Mouse (Mus musculus): Measurements from ENCODE around the gene Sgk1. TPM values are rescaled to one million over a fixed set of nuclear protein-coding genes. Genes with fewer than 3 reads are reported as not detected.

The Sgk1 gene
- polyA plus RNA-seq, 1 experiment from 2014 or later = 26.2 TPM

DNA sequence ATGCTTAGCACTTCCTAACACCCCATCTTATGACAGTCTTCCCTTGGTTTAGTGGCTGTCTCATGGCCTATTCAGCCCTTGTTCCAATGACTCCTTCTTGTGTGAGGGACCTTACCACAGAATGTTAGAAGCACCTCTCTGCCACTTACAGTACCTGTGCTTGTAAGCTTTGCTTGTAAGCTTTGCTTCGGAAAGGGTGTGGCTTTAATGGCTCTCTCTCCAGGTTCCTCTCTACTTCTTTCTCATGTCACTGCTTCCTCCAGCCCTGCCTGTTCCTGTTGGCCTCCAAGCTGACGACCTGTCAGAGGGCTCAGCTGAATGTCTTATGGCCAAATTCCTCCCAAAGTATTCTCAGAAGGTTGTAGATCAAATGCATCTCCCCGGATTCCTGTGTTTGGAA lies 25.8 kb downstream of the Sgk1 start:
- no peaks in the 10 kb centered on the region for H3K9me3 ChIP-seq (ENCODE audit: control insufficient read depth, low read length)
- no peak overlapping the region for H3K4me2 ChIP-seq (ENCODE audit: low read length)
- H3K9ac ChIP-seq (ENCODE audit: low read length) = no peak overlapping the region
- no peaks in the 10 kb centered on the region for H3K4me1 ChIP-seq (ENCODE audit: control insufficient read depth in 2 of 2, insufficient read depth in 2 of 2, low read length in 2 of 2)
- ATAC-seq (ENCODE audit: insufficient number of reproducible peaks, insufficient read depth, low FRiP score, low read depth) = no peak
- WGBS = 66% methylated on average over 3 of the region's 3 CpGs
- H3K27me3 ChIP-seq (ENCODE audit: control insufficient read depth, insufficient read depth, low read length) = no peaks in the 10 kb centered on the region
- no peak overlapping the region for H3K27ac ChIP-seq (replicated peaks in 1 of 2; ENCODE audit: control insufficient read depth in 1 of 2, insufficient read depth in 1 of 2, low read depth in 2 of 2, low read length in 2 of 2)
- H3K4me3 ChIP-seq (ENCODE audit: control insufficient read depth in 1 of 2, insufficient read depth in 1 of 2, low read depth in 1 of 2, low read length in 2 of 2) = no peak overlapping the region
- no peaks in the 10 kb centered on the region for H3K36me3 ChIP-seq (ENCODE audit: control insufficient read depth, insufficient read depth, low read length)

DNA sequence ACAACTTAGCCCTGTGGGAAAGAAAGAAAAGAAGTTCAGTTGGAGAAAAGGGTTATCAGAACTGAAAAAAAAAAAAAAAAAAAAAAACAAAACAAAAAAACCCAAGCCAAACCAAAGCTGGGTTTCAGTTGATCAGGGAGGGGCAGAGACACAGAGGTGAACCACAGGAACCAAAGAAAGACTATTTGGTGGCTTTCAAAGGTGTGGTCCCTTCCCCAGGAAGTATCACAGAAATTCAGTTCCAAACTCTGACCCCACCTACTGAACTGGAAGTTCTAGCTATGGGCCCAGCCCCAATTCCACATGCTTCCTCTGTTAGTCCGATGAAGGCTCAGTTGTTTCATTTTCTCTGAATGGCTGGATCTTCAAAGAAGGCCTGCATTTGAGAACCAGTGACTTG lies 26.7 kb downstream of the Sgk1 start:
- no peaks in the 10 kb centered on the region for H3K27me3 ChIP-seq (ENCODE audit: control insufficient read depth, insufficient read depth, low read length)
- H3K4me2 ChIP-seq (ENCODE audit: low read length) = no peak overlapping the region
- no peaks in the 10 kb centered on the region for H3K36me3 ChIP-seq (ENCODE audit: control insufficient read depth, insufficient read depth, low read length)
- H3K9me3 ChIP-seq (ENCODE audit: control insufficient read depth, low read length) = no peaks in the 10 kb centered on the region
- H3K4me3 ChIP-seq (ENCODE audit: control insufficient read depth in 1 of 2, insufficient read depth in 1 of 2, low read depth in 1 of 2, low read length in 2 of 2) = no peak overlapping the region
- H3K27ac ChIP-seq (replicated peaks in 1 of 2; ENCODE audit: control insufficient read depth in 1 of 2, insufficient read depth in 1 of 2, low read depth in 2 of 2, low read length in 2 of 2) = no peak overlapping the region
- no peaks in the 10 kb centered on the region for H3K4me1 ChIP-seq (ENCODE audit: control insufficient read depth in 2 of 2, insufficient read depth in 2 of 2, low read length in 2 of 2)
- 96% methylated on average over 1 of the region's 1 CpGs for WGBS
- H3K9ac ChIP-seq (ENCODE audit: low read length) = no peak overlapping the region
- ATAC-seq (ENCODE audit: insufficient number of reproducible peaks, insufficient read depth, low FRiP score, low read depth) = no peak

- Histone ChIP-seq H3K9me3 (ENCODE audit: control insufficient read depth, low read length) (no peaks in the 10 kb centered on the region), H3K9ac (ENCODE audit: low read length) (no peak overlapping the region), H3K4me1 (ENCODE audit: control insufficient read depth in 2 of 2, insufficient read depth in 2 of 2, low read length in 2 of 2) (no peaks in the 10 kb centered on the region), H3K4me2 (ENCODE audit: low read length) (no peak overlapping the region), H3K4me3 (ENCODE audit: control insufficient read depth in 1 of 2, insufficient read depth in 1 of 2, low read depth in 1 of 2, low read length in 2 of 2) (no peak overlapping the region), H3K36me3 (ENCODE audit: control insufficient read depth, insufficient read depth, low read length) (no peaks in the 10 kb centered on the region), H3K27ac (replicated peaks in 1 of 2; ENCODE audit: control insufficient read depth in 1 of 2, insufficient read depth in 1 of 2, low read depth in 2 of 2, low read length in 2 of 2) (no peak overlapping the region), H3K27me3 (ENCODE audit: control insufficient read depth, insufficient read depth, low read length) (no peaks in the 10 kb centered on the region)
- ATAC-seq (ENCODE audit: insufficient number of reproducible peaks, insufficient read depth, low FRiP score, low read depth) = no peak
- WGBS = 84% methylated on average over 9 of the region's 9 CpGs
Measured at GRCm38 (mm10) chr10:21910334-21910733, 28.4 kb downstream of the Sgk1 start.

GRCm38 (mm10) chr10:21911303-21911947 lies 29.4 kb downstream of the Sgk1 start:
- ATAC-seq (ENCODE audit: insufficient number of reproducible peaks, insufficient read depth, low FRiP score, low read depth) = no peak
- Histone ChIP-seq H3K9me3 (ENCODE audit: control insufficient read depth, low read length) (no peaks in the 10 kb centered on the region), H3K4me3 (ENCODE audit: control insufficient read depth in 1 of 2, insufficient read depth in 1 of 2, low read depth in 1 of 2, low read length in 2 of 2) (no peak overlapping the region), H3K36me3 (ENCODE audit: control insufficient read depth, insufficient read depth, low read length) (no peaks in the 10 kb centered on the region), H3K27ac (replicated peaks in 1 of 2; ENCODE audit: control insufficient read depth in 1 of 2, insufficient read depth in 1 of 2, low read depth in 2 of 2, low read length in 2 of 2) (no peak overlapping the region), H3K4me1 (ENCODE audit: control insufficient read depth in 2 of 2, insufficient read depth in 2 of 2, low read length in 2 of 2) (no peaks in the 10 kb centered on the region), H3K9ac (ENCODE audit: low read length) (no peak overlapping the region), H3K27me3 (ENCODE audit: control insufficient read depth, insufficient read depth, low read length) (no peaks in the 10 kb centered on the region), H3K4me2 (ENCODE audit: low read length) (no peak overlapping the region)
- 62% methylated on average over 10 of the region's 10 CpGs for WGBS

- Histone ChIP-seq H3K4me1 (ENCODE audit: control insufficient read depth in 2 of 2, insufficient read depth in 2 of 2, low read length in 2 of 2) (peaks cover 3 to 7% of the 10 kb centered on the region in 2 experiments; a peak in 3 of 4 replicates), H3K27me3 (ENCODE audit: control insufficient read depth, insufficient read depth, low read length) (no peaks in the 10 kb centered on the region), H3K4me2 (ENCODE audit: low read length) (no peak overlapping the region), H3K9ac (ENCODE audit: low read length) (no peak overlapping the region), H3K9me3 (ENCODE audit: control insufficient read depth, low read length) (no peaks in the 10 kb centered on the region), H3K27ac (replicated peaks in 1 of 2; ENCODE audit: control insufficient read depth in 1 of 2, insufficient read depth in 1 of 2, low read depth in 2 of 2, low read length in 2 of 2) (no peak overlapping the region), H3K4me3 (ENCODE audit: control insufficient read depth in 1 of 2, insufficient read depth in 1 of 2, low read depth in 1 of 2, low read length in 2 of 2) (no peak overlapping the region), H3K36me3 (ENCODE audit: control insufficient read depth, insufficient read depth, low read length) (no peaks in the 10 kb centered on the region)
- no peak for ATAC-seq (ENCODE audit: insufficient number of reproducible peaks, insufficient read depth, low FRiP score, low read depth)
- 34% methylated on average over 1 of the region's 1 CpGs for WGBS
Measured at GRCm38 (mm10) chr10:21914751-21915150, 32.8 kb downstream of the Sgk1 start.

- Histone ChIP-seq H3K4me2 (ENCODE audit: low read length) (no peak overlapping the region), H3K4me3 (ENCODE audit: control insufficient read depth in 1 of 2, insufficient read depth in 1 of 2, low read depth in 1 of 2, low read length in 2 of 2) (no peak overlapping the region), H3K27me3 (ENCODE audit: control insufficient read depth, insufficient read depth, low read length) (no peaks in the 10 kb centered on the region), H3K36me3 (ENCODE audit: control insufficient read depth, insufficient read depth, low read length) (no peaks in the 10 kb centered on the region), H3K9me3 (ENCODE audit: control insufficient read depth, low read length) (no peaks in the 10 kb centered on the region), H3K27ac (replicated peaks in 1 of 2; ENCODE audit: control insufficient read depth in 1 of 2, insufficient read depth in 1 of 2, low read depth in 2 of 2, low read length in 2 of 2) (no peak overlapping the region), H3K4me1 (ENCODE audit: control insufficient read depth in 2 of 2, insufficient read depth in 2 of 2, low read length in 2 of 2) (peaks cover 3 to 7% of the 10 kb centered on the region in 2 experiments; a peak in 3 of 4 replicates), H3K9ac (ENCODE audit: low read length) (no peak overlapping the region)
- WGBS = 86% methylated on average over 11 of the region's 11 CpGs
- ATAC-seq (ENCODE audit: insufficient number of reproducible peaks, insufficient read depth, low FRiP score, low read depth) = no peak
Measured at GRCm38 (mm10) chr10:21916301-21917071, 34.5 kb downstream of the Sgk1 start.

GRCm38 (mm10) chr10:21918016-21918749 lies 36.2 kb downstream of the Sgk1 start:
- Histone ChIP-seq H3K27me3 (ENCODE audit: control insufficient read depth, insufficient read depth, low read length) (no peaks in the 10 kb centered on the region), H3K9me3 (ENCODE audit: control insufficient read depth, low read length) (no peaks in the 10 kb centered on the region), H3K27ac (replicated peaks in 1 of 2; ENCODE audit: control insufficient read depth in 1 of 2, insufficient read depth in 1 of 2, low read depth in 2 of 2, low read length in 2 of 2) (no peak overlapping the region), H3K36me3 (ENCODE audit: control insufficient read depth, insufficient read depth, low read length) (no peaks in the 10 kb centered on the region), H3K4me2 (ENCODE audit: low read length) (no peak overlapping the region), H3K4me3 (ENCODE audit: control insufficient read depth in 1 of 2, insufficient read depth in 1 of 2, low read depth in 1 of 2, low read length in 2 of 2) (no peak overlapping the region), H3K4me1 (ENCODE audit: control insufficient read depth in 2 of 2, insufficient read depth in 2 of 2, low read length in 2 of 2) (peaks cover 4 to 10% of the 10 kb centered on the region in 2 experiments; a peak in 3 of 4 replicates), H3K9ac (ENCODE audit: low read length) (no peak overlapping the region)
- 63% methylated on average over 6 of the region's 6 CpGs for WGBS
- no peak for ATAC-seq (ENCODE audit: insufficient number of reproducible peaks, insufficient read depth, low FRiP score, low read depth)

All from heart, embryonic 14.5 days (tissue).